Mouse (Mus musculus) hindbrain, embryonic 10.5 days (tissue): ENCODE results near the gene Trak1. TPM values are rescaled to one million over a fixed set of nuclear protein-coding genes. Genes with fewer than 3 reads are reported as not detected.

ENCODE experiments used
- DNase-seq: peaks from one replicate; pipeline ENCODE4 v3.0.0-alpha.2; 2017; ENCODE audit warnings: low spot score
- H3K27ac ChIP-seq: fragments of 300-500 bp; sonication (generic); 2 replicates; pipeline ENCODE4 v1.5.1; 2016; ENCODE audit warnings: mild to moderate bottlenecking, moderate library complexity
- H3K27me3 ChIP-seq: fragments of 300-500 bp; sonication (generic); 2 replicates; pipeline ENCODE4 v1.6.1; 2016; ENCODE audit warnings: mild to moderate bottlenecking; ENCODE audit not compliant: poor library complexity, insufficient read depth, severe bottlenecking
- H3K36me3 ChIP-seq: fragments of 300-500 bp; sonication (generic); 2 replicates; pipeline ENCODE4 v1.6.1; 2016; ENCODE audit warnings: mild to moderate bottlenecking, moderate library complexity
- H3K4me1 ChIP-seq: fragments of 300-500 bp; sonication (generic); replicated peaks from 2 replicates; pipeline ENCODE4 v1.6.1; 2016; ENCODE audit warnings: mild to moderate bottlenecking
- H3K4me3 ChIP-seq: fragments of 300-500 bp; sonication (generic); 2 replicates; pipeline ENCODE4 v1.5.1; 2016; ENCODE audit warnings: mild to moderate bottlenecking, moderate library complexity
- H3K9me3 ChIP-seq: fragments of 300-500 bp; sonication (generic); 2 replicates; pipeline ENCODE4 v1.6.1; 2016; ENCODE audit warnings: mild to moderate bottlenecking, moderate library complexity
- WGBS: fragments of 180-500 bp; shearing (Covaris S2); methylation state at CpG from one replicate; pipeline ENCODE4 v1.1.7; 2016; 5-methylcytosine and 5-hydroxymethylcytosine counted together
- polyA plus RNA-seq: library from polyadenylated mRNA; unstranded; fragments of >200 nt; fragmentation: Nextera tagmentation; extraction: Ambion mirVana; gene quantifications from 2 replicates; pipeline ENCODE4 v1.2.1, GENCODE M21; 2016

The Trak1 gene
- polyA plus RNA-seq = 24.1 and 33.1 TPM in 2 replicates

- Histone ChIP-seq H3K27ac (peak within 1 kb of the TSS; percentile 97), H3K27me3 (peaks cover 38% of the 10 kb centered on the region), H3K36me3 (no peaks in the 10 kb centered on the region), H3K4me1 (peaks cover 57% of the 10 kb centered on the region), H3K9me3 (no peaks in the 10 kb centered on the region), H3K4me3 (peak within 1 kb of the TSS; percentile 97)
- peak; percentile 68 for DNase-seq
- under 1% methylated on average over 90 of the region's 116 CpGs for WGBS
Measured at GRCm38 (mm10) chr9:121297171-121298064, at the start of gene Trak1. Gene Trak1, plus strand, starts transcription at chr9:121297502.

- H3K9me3 ChIP-seq = no peaks in the 10 kb centered on the region
- H3K27me3 ChIP-seq = no peaks in the 10 kb centered on the region
- H3K4me1 ChIP-seq = no peaks in the 10 kb centered on the region
- DNase-seq = peak; percentile 83
- H3K27ac ChIP-seq = no peak overlapping the region
- no peak overlapping the region for H3K4me3 ChIP-seq
- H3K36me3 ChIP-seq = peaks cover 9% of the 10 kb centered on the region; the same call in 1 of the 2 replicates
- WGBS = 68% methylated on average over 12 of the region's 12 CpGs
Measured at GRCm38 (mm10) chr9:121247956-121248775, 49.1 kb upstream of the Trak1 start.

- H3K27me3 ChIP-seq = no peaks in the 10 kb centered on the region
- H3K27ac ChIP-seq = no peak overlapping the region
- H3K4me1 ChIP-seq = no peaks in the 10 kb centered on the region
- WGBS = 55% methylated on average over 14 of the region's 14 CpGs
- H3K4me3 ChIP-seq = no peak overlapping the region
- DNase-seq = no peak
- H3K36me3 ChIP-seq = peaks cover 14% of the 10 kb centered on the region
- H3K9me3 ChIP-seq = no peaks in the 10 kb centered on the region
Measured at GRCm38 (mm10) chr9:121249805-121250204, 47.5 kb upstream of the Trak1 start.

- H3K27ac ChIP-seq = no peak overlapping the region
- peaks cover 22% of the 10 kb centered on the region for H3K36me3 ChIP-seq
- H3K4me1 ChIP-seq = no peaks in the 10 kb centered on the region
- 91% methylated on average over 11 of the region's 11 CpGs for WGBS
- H3K9me3 ChIP-seq = no peaks in the 10 kb centered on the region
- no peak for DNase-seq
- no peaks in the 10 kb centered on the region for H3K27me3 ChIP-seq
- no peak overlapping the region for H3K4me3 ChIP-seq
Measured at GRCm38 (mm10) chr9:121250854-121251253, 46.4 kb upstream of the Trak1 start.

- WGBS = 88% methylated on average over 2 of the region's 2 CpGs
- Histone ChIP-seq H3K27ac (no peak overlapping the region), H3K4me1 (no peaks in the 10 kb centered on the region), H3K9me3 (no peaks in the 10 kb centered on the region), H3K4me3 (no peak overlapping the region), H3K27me3 (no peaks in the 10 kb centered on the region), H3K36me3 (peaks cover 34% of the 10 kb centered on the region)
- DNase-seq = no peak
Measured at GRCm38 (mm10) chr9:121253983-121254382, 43.3 kb upstream of the Trak1 start.

- Histone ChIP-seq H3K9me3 (no peaks in the 10 kb centered on the region), H3K27ac (no peak overlapping the region), H3K4me3 (no peak overlapping the region), H3K36me3 (peaks cover 34% of the 10 kb centered on the region), H3K4me1 (no peaks in the 10 kb centered on the region), H3K27me3 (no peaks in the 10 kb centered on the region)
- DNase-seq = no peak
- WGBS = 94% methylated on average over 13 of the region's 13 CpGs
Measured at GRCm38 (mm10) chr9:121254761-121255160, 42.5 kb upstream of the Trak1 start.

- H3K4me3 ChIP-seq = no peak overlapping the region
- WGBS = 81% methylated on average over 9 of the region's 9 CpGs
- H3K4me1 ChIP-seq = no peaks in the 10 kb centered on the region
- H3K27ac ChIP-seq = no peak overlapping the region
- peaks cover 37% of the 10 kb centered on the region for H3K36me3 ChIP-seq
- DNase-seq = no peak
- H3K27me3 ChIP-seq = no peaks in the 10 kb centered on the region
- H3K9me3 ChIP-seq = no peaks in the 10 kb centered on the region
Measured at GRCm38 (mm10) chr9:121257106-121257505, 40.2 kb upstream of the Trak1 start.

GRCm38 (mm10) chr9:121265307-121265706 is 32.0 kb upstream of the Trak1 start:
- peaks cover 24% of the 10 kb centered on the region for H3K36me3 ChIP-seq
- no peaks in the 10 kb centered on the region for H3K9me3 ChIP-seq
- 88% methylated on average over 10 of the region's 10 CpGs for whole genome bisulfite sequencing
- no peaks in the 10 kb centered on the region for H3K27me3 ChIP-seq
- no peak for DNase-seq
- no peaks in the 10 kb centered on the region for H3K4me1 ChIP-seq
- H3K4me3 ChIP-seq = no peak overlapping the region
- no peak overlapping the region for H3K27ac ChIP-seq

- peaks cover 7% of the 10 kb centered on the region for H3K36me3 ChIP-seq
- peaks cover 10% of the 10 kb centered on the region for H3K4me1 ChIP-seq
- H3K27ac ChIP-seq = no peak overlapping the region
- no peak overlapping the region for H3K4me3 ChIP-seq
- H3K27me3 ChIP-seq = no peaks in the 10 kb centered on the region
- 86% methylated on average over 1 of the region's 1 CpGs for WGBS
- no peaks in the 10 kb centered on the region for H3K9me3 ChIP-seq
- no peak for DNase-seq
Measured at GRCm38 (mm10) chr9:121271149-121271548, 26.2 kb upstream of the Trak1 start.

GRCm38 (mm10) chr9:121271561-121271960 is 25.7 kb upstream of the Trak1 start:
- Histone ChIP-seq H3K27ac (no peak overlapping the region), H3K27me3 (no peaks in the 10 kb centered on the region), H3K4me1 (peaks cover 14% of the 10 kb centered on the region), H3K9me3 (no peaks in the 10 kb centered on the region), H3K4me3 (no peak overlapping the region), H3K36me3 (peaks cover 7% of the 10 kb centered on the region)
- no peak for DNase-seq
- 81% methylated on average over 4 of the region's 4 CpGs for WGBS

- DNase-seq = no peak
- peaks cover 27% of the 10 kb centered on the region for H3K4me1 ChIP-seq
- H3K4me3 ChIP-seq = peak overlapping the region; percentile 78
- WGBS = 17% methylated on average over 15 of the region's 15 CpGs
- peak overlapping the region; percentile 95 for H3K27ac ChIP-seq
- no peaks in the 10 kb centered on the region for H3K27me3 ChIP-seq
- H3K36me3 ChIP-seq = peaks cover 12% of the 10 kb centered on the region
- H3K9me3 ChIP-seq = peaks cover under 1% of the 10 kb centered on the region; the same call in 1 of the 2 replicates
Measured at GRCm38 (mm10) chr9:121276745-121277117, 20.6 kb upstream of the Trak1 start.

- under 1% methylated on average over 59 of the region's 59 CpGs for WGBS
- peaks cover 7% of the 10 kb centered on the region for H3K9me3 ChIP-seq
- no peaks in the 10 kb centered on the region for H3K27me3 ChIP-seq
- peak; percentile 95 for DNase-seq
- H3K4me3 ChIP-seq = peak within 1 kb of the TSS; percentile 78
- H3K4me1 ChIP-seq = peaks cover 27% of the 10 kb centered on the region
- H3K36me3 ChIP-seq = peaks cover 14% of the 10 kb centered on the region
- H3K27ac ChIP-seq = peak within 1 kb of the TSS; percentile 95
Measured at GRCm38 (mm10) chr9:121277118-121278060, 19.9 kb upstream of the Trak1 start, which contains the start of gene Ulk4. Gene Ulk4, minus strand, starts transcription at chr9:121277197.
